Mouse (Mus musculus): ENCODE measurements at regions not wholly inside any gene's neighbourhood (a gene's known extent, or its start where the extent isn't known, plus 50 kb on each side); places are given as distances from the start of the nearest gene placed in this dataset.
A peak's percentile ranks its signal among the peaks of the same experiment; 100 is the strongest.

- H3K4me1 ChIP-seq (ENCODE audit: insufficient read depth, low read depth, low read length), result no peaks in the 10 kb centered on the region
- H3K4me2 ChIP-seq (replicated peaks; ENCODE audit: low read depth, low read length), result no peak overlapping the region
- no peak for ATAC-seq
- H3K9ac ChIP-seq (replicated peaks; ENCODE audit: low read depth), result no peak overlapping the region
- no peaks in the 10 kb centered on the region for H3K36me3 ChIP-seq (ENCODE audit: insufficient read depth, low read length)
- H3K27ac ChIP-seq (ENCODE audit: low read length), result no peak overlapping the region
- 90% methylated on average over 6 of the region's 6 CpGs for WGBS
- no peaks in the 10 kb centered on the region for H3K27me3 ChIP-seq (replicated peaks; ENCODE audit: insufficient read depth, low read length)
- no peak for TF ChIP-seq EP300 (IDR thresholded peaks at IDR 0.05)
- TF ChIP-seq CTCF (IDR thresholded peaks at IDR 0.05), result no peak
- DNase-seq (ENCODE audit: low spot score), result no peak
- H3K9me3 ChIP-seq (ENCODE audit: low read length), result no peaks in the 10 kb centered on the region
- H3K4me3 ChIP-seq (ENCODE audit: low read depth, low read length), result no peak overlapping the region
Observed at GRCm38 (mm10) chr15:88451241-88451640, 148.9 kb upstream of the Zdhhc25 start.

- H3K27ac ChIP-seq (ENCODE audit: low read length), result no peak overlapping the region
- ATAC-seq (no peak), DNase-seq (ENCODE audit: low spot score) (no peak)
- no peak overlapping the region for H3K9ac ChIP-seq (replicated peaks; ENCODE audit: low read depth)
- no peak overlapping the region for H3K4me2 ChIP-seq (replicated peaks; ENCODE audit: low read depth, low read length)
- H3K4me3 ChIP-seq (ENCODE audit: low read depth, low read length), result no peak overlapping the region
- no peaks in the 10 kb centered on the region for H3K9me3 ChIP-seq (ENCODE audit: low read length)
- TF ChIP-seq CTCF (IDR thresholded peaks at IDR 0.05), result no peak
- no peak for TF ChIP-seq EP300 (IDR thresholded peaks at IDR 0.05)
- no peaks in the 10 kb centered on the region for H3K4me1 ChIP-seq (ENCODE audit: insufficient read depth, low read depth, low read length)
- no peaks in the 10 kb centered on the region for H3K27me3 ChIP-seq (replicated peaks; ENCODE audit: insufficient read depth, low read length)
- 75% methylated on average over 12 of the region's 12 CpGs for WGBS
- H3K36me3 ChIP-seq (ENCODE audit: insufficient read depth, low read length), result no peaks in the 10 kb centered on the region
Observed at GRCm38 (mm10) chr15:88468107-88468506, 132.0 kb upstream of the Zdhhc25 start.

GRCm38 (mm10) chr15:88468810-88469209 lies 131.3 kb upstream of the Zdhhc25 start:
- H3K27me3 ChIP-seq (replicated peaks; ENCODE audit: insufficient read depth, low read length), result no peaks in the 10 kb centered on the region
- no peaks in the 10 kb centered on the region for H3K4me1 ChIP-seq (ENCODE audit: insufficient read depth, low read depth, low read length)
- no peak overlapping the region for H3K4me2 ChIP-seq (replicated peaks; ENCODE audit: low read depth, low read length)
- no peaks in the 10 kb centered on the region for H3K9me3 ChIP-seq (ENCODE audit: low read length)
- H3K27ac ChIP-seq (ENCODE audit: low read length), result no peak overlapping the region
- 29% methylated on average over 2 of the region's 2 CpGs for WGBS
- ATAC-seq, result no peak
- no peak overlapping the region for H3K4me3 ChIP-seq (ENCODE audit: low read depth, low read length)
- no peak overlapping the region for H3K9ac ChIP-seq (replicated peaks; ENCODE audit: low read depth)
- DNase-seq (ENCODE audit: low spot score), result no peak
- H3K36me3 ChIP-seq (ENCODE audit: insufficient read depth, low read length), result no peaks in the 10 kb centered on the region
- TF ChIP-seq EP300 (IDR thresholded peaks at IDR 0.05) (no peak), CTCF (IDR thresholded peaks at IDR 0.05) (peak; percentile 59)

GRCm38 (mm10) chr15:88469508-88470455 lies 130.3 kb upstream of the Zdhhc25 start:
- TF ChIP-seq CTCF (IDR thresholded peaks at IDR 0.05), result no peak
- no peak for TF ChIP-seq EP300 (IDR thresholded peaks at IDR 0.05)
- no peak for ATAC-seq
- WGBS, result 68% methylated on average over 15 of the region's 15 CpGs
- no peak overlapping the region for H3K4me3 ChIP-seq (ENCODE audit: low read depth, low read length)
- DNase-seq (ENCODE audit: low spot score), result no peak
- H3K4me1 ChIP-seq (ENCODE audit: insufficient read depth, low read depth, low read length), result no peaks in the 10 kb centered on the region
- H3K9ac ChIP-seq (replicated peaks; ENCODE audit: low read depth), result no peak overlapping the region
- H3K27ac ChIP-seq (ENCODE audit: low read length), result no peak overlapping the region
- H3K4me2 ChIP-seq (replicated peaks; ENCODE audit: low read depth, low read length), result no peak overlapping the region
- H3K27me3 ChIP-seq (replicated peaks; ENCODE audit: insufficient read depth, low read length), result no peaks in the 10 kb centered on the region
- H3K36me3 ChIP-seq (ENCODE audit: insufficient read depth, low read length), result no peaks in the 10 kb centered on the region
- no peaks in the 10 kb centered on the region for H3K9me3 ChIP-seq (ENCODE audit: low read length)

GRCm38 (mm10) chr15:88472351-88473100 lies 127.6 kb upstream of the Zdhhc25 start:
- Histone ChIP-seq H3K4me2 (replicated peaks; ENCODE audit: low read depth, low read length) (no peak overlapping the region), H3K4me1 (ENCODE audit: insufficient read depth, low read depth, low read length) (no peaks in the 10 kb centered on the region), H3K9ac (replicated peaks; ENCODE audit: low read depth) (no peak overlapping the region), H3K27me3 (replicated peaks; ENCODE audit: insufficient read depth, low read length) (no peaks in the 10 kb centered on the region), H3K27ac (ENCODE audit: low read length) (no peak overlapping the region), H3K4me3 (ENCODE audit: low read depth, low read length) (no peak overlapping the region), H3K9me3 (ENCODE audit: low read length) (no peaks in the 10 kb centered on the region), H3K36me3 (ENCODE audit: insufficient read depth, low read length) (no peaks in the 10 kb centered on the region)
- no peak for TF ChIP-seq EP300 (IDR thresholded peaks at IDR 0.05)
- no peak for TF ChIP-seq CTCF (IDR thresholded peaks at IDR 0.05)
- WGBS, result 51% methylated on average over 18 of the region's 18 CpGs
- DNase-seq (ENCODE audit: low spot score) (no peak), ATAC-seq (no peak)

GRCm38 (mm10) chr15:88473221-88473620 lies 126.9 kb upstream of the Zdhhc25 start:
- no peak for ATAC-seq

More at GRCm38 (mm10) chr15:88473221-88473620, 126.9 kb upstream of the Zdhhc25 start:
- no peaks in the 10 kb centered on the region for H3K36me3 ChIP-seq (ENCODE audit: insufficient read depth, low read length)
- DNase-seq (ENCODE audit: low spot score), result no peak
- H3K9ac ChIP-seq (replicated peaks; ENCODE audit: low read depth), result no peak overlapping the region
- H3K4me1 ChIP-seq (ENCODE audit: insufficient read depth, low read depth, low read length), result no peaks in the 10 kb centered on the region
- no peaks in the 10 kb centered on the region for H3K27me3 ChIP-seq (replicated peaks; ENCODE audit: insufficient read depth, low read length)
- H3K4me3 ChIP-seq (ENCODE audit: low read depth, low read length), result no peak overlapping the region
- H3K9me3 ChIP-seq (ENCODE audit: low read length), result no peaks in the 10 kb centered on the region
- H3K4me2 ChIP-seq (replicated peaks; ENCODE audit: low read depth, low read length), result no peak overlapping the region
- H3K27ac ChIP-seq (ENCODE audit: low read length), result no peak overlapping the region
- TF ChIP-seq CTCF (IDR thresholded peaks at IDR 0.05), result no peak
- TF ChIP-seq EP300 (IDR thresholded peaks at IDR 0.05), result no peak
- 47% methylated on average over 5 of the region's 5 CpGs for WGBS

Measured in lung, postnatal 0 days (tissue).